Comparison of ENCODE assay signal across 15 mouse cellular contexts in genomic region chr4:135221632-135222407, GRCm38 (mm10). TPM values are rescaled to one million over a fixed set of nuclear protein-coding genes. Genes with fewer than 3 reads are reported as not detected.
A peak's percentile ranks its signal among the peaks of the same experiment; 100 is the strongest.
DNase-seq lines count a peak whose midpoint lies in the region; ATAC-seq and TF ChIP-seq lines count a peak whose summit lies in the region.
"Had no signal": no experiment of that assay in that cellular context is flagged by ENCODE, and none has a peak within 500 bp of the region (broad histone marks: within the 10 kb centered on the region; RNA-seq: fewer than 3 reads in every experiment).

No protein-coding gene starts in this region.

- no peak overlapping the region for H3K4me3 ChIP-seq in embryonic facial prominence, embryonic 12.5 days
- H3K4me3 ChIP-seq in embryonic facial prominence, embryonic 10.5 days = no peak overlapping the region
- H3K4me3 ChIP-seq in limb, embryonic 11.5 days (ENCODE audit: low read depth, low read length) = no peak overlapping the region
- H3K4me3 ChIP-seq in limb, embryonic 10.5 days = no peak overlapping the region
- H3K4me3 ChIP-seq in lung, embryonic 14.5 days (ENCODE audit: low read depth, low read length) = no peak overlapping the region
- H3K4me3 ChIP-seq in olfactory bulb, adult 2 months (ENCODE audit: insufficient read depth, low read depth, low read length) = no peak overlapping the region
- H3K4me3 ChIP-seq in intestine, embryonic 16.5 days (ENCODE audit: low read length) = no peak overlapping the region
- H3K4me3 ChIP-seq: gastrocnemius, adult 2 months; neural tube, embryonic 12.5 days had no signal

- H3K27ac ChIP-seq in embryonic facial prominence, embryonic 12.5 days = peak overlapping the region; percentile 46; the same call in 1 of the 2 replicates
- no peak overlapping the region for H3K27ac ChIP-seq in embryonic facial prominence, embryonic 10.5 days (replicated peaks)
- H3K27ac ChIP-seq in limb, embryonic 11.5 days (replicated peaks; ENCODE audit: low read depth, low read length) = peak overlapping the region; percentile 43
- no peak overlapping the region for H3K27ac ChIP-seq in limb, embryonic 10.5 days
- peak overlapping the region; percentile 30; the same call in 1 of the 2 replicates for H3K27ac ChIP-seq in lung, embryonic 14.5 days (ENCODE audit: low read depth)
- peak overlapping the region; percentile 87 for H3K27ac ChIP-seq in olfactory bulb, adult 2 months (ENCODE audit: insufficient read depth, low read depth, low read length)
- H3K27ac ChIP-seq in intestine, embryonic 16.5 days (ENCODE audit: low read length) = no peak overlapping the region
- H3K27ac ChIP-seq: gastrocnemius, adult 2 months; neural tube, embryonic 12.5 days had no signal

- H3K9me3 ChIP-seq in embryonic facial prominence, embryonic 12.5 days = no peaks in the 10 kb centered on the region
- H3K9me3 ChIP-seq in embryonic facial prominence, embryonic 10.5 days = no peaks in the 10 kb centered on the region
- no peaks in the 10 kb centered on the region for H3K9me3 ChIP-seq in limb, embryonic 11.5 days (ENCODE audit: control insufficient read depth, low read length)
- no peaks in the 10 kb centered on the region for H3K9me3 ChIP-seq in limb, embryonic 10.5 days (replicated peaks)
- no peaks in the 10 kb centered on the region for H3K9me3 ChIP-seq in lung, embryonic 14.5 days (ENCODE audit: low read depth, low read length)
- no peaks in the 10 kb centered on the region for H3K9me3 ChIP-seq in intestine, embryonic 16.5 days (ENCODE audit: control insufficient read depth, low read length)
- H3K9me3 ChIP-seq: G1E; neural tube, embryonic 12.5 days had no signal

- H3K9ac ChIP-seq in embryonic facial prominence, embryonic 12.5 days = no peak overlapping the region
- no peak overlapping the region for H3K9ac ChIP-seq in limb, embryonic 11.5 days (ENCODE audit: low read length)
- H3K9ac ChIP-seq in lung, embryonic 14.5 days = no peak overlapping the region
- H3K9ac ChIP-seq in intestine, embryonic 16.5 days (ENCODE audit: low read depth, low read length) = no peak overlapping the region
- H3K9ac ChIP-seq: neural tube, embryonic 12.5 days had no signal

- WGBS in embryonic facial prominence, embryonic 12.5 days = 74% methylated on average over 12 of the region's 12 CpGs
- 91% methylated on average over 12 of the region's 12 CpGs for WGBS in embryonic facial prominence, embryonic 10.5 days
- 76% methylated on average over 12 of the region's 12 CpGs for WGBS in limb, embryonic 11.5 days
- WGBS in limb, embryonic 10.5 days = 86% methylated on average over 12 of the region's 12 CpGs
- WGBS in lung, embryonic 14.5 days = 71% methylated on average over 12 of the region's 12 CpGs
- 34% methylated on average over 12 of the region's 12 CpGs for WGBS in olfactory bulb, adult 2 months
- WGBS in intestine, embryonic 16.5 days = 69% methylated on average over 12 of the region's 12 CpGs

- no peaks in the 10 kb centered on the region for H3K27me3 ChIP-seq in embryonic facial prominence, embryonic 12.5 days
- no peaks in the 10 kb centered on the region for H3K27me3 ChIP-seq in embryonic facial prominence, embryonic 10.5 days (replicated peaks; ENCODE audit: low read depth, poor library complexity, severe bottlenecking)
- no peaks in the 10 kb centered on the region for H3K27me3 ChIP-seq in limb, embryonic 11.5 days (ENCODE audit: control insufficient read depth, insufficient read depth, low read length)
- no peaks in the 10 kb centered on the region for H3K27me3 ChIP-seq in limb, embryonic 10.5 days (ENCODE audit: low read depth, poor library complexity, severe bottlenecking)
- no peaks in the 10 kb centered on the region for H3K27me3 ChIP-seq in lung, embryonic 14.5 days (ENCODE audit: insufficient read depth, low read length)
- no peaks in the 10 kb centered on the region for H3K27me3 ChIP-seq in intestine, embryonic 16.5 days (replicated peaks; ENCODE audit: control insufficient read depth, insufficient read depth, low read length)
- H3K27me3 ChIP-seq: neural tube, embryonic 12.5 days had no signal

- no peak for ATAC-seq in embryonic facial prominence, embryonic 12.5 days (ENCODE audit: insufficient number of reproducible peaks, insufficient read depth, low FRiP score, low TSS enrichment)
- no peak for ATAC-seq in limb, embryonic 11.5 days (ENCODE audit: insufficient number of reproducible peaks, low FRiP score, low TSS enrichment, low read depth)
- no peak for ATAC-seq in lung, embryonic 14.5 days (ENCODE audit: insufficient read depth)
- ATAC-seq in intestine, embryonic 16.5 days = no peak
- ATAC-seq: intestine, postnatal 0 days had no signal

- no peak for TF ChIP-seq POLR2A in olfactory bulb, adult 2 months (IDR thresholded peaks at IDR 0.05; ENCODE audit: insufficient read depth, low read depth, low read length)

- H3K4me2 ChIP-seq in embryonic facial prominence, embryonic 12.5 days (replicated peaks) = no peak overlapping the region
- H3K4me2 ChIP-seq in limb, embryonic 11.5 days (ENCODE audit: low read depth, severe bottlenecking) = no peak overlapping the region
- no peak overlapping the region for H3K4me2 ChIP-seq in lung, embryonic 14.5 days
- H3K4me2 ChIP-seq in intestine, embryonic 16.5 days (ENCODE audit: low read depth, low read length) = no peak overlapping the region
- H3K4me2 ChIP-seq: neural tube, embryonic 12.5 days had no signal

- H3K4me1 ChIP-seq in embryonic facial prominence, embryonic 12.5 days = 0 out of 2 replicates have a peak, but pooled peaks cover 2% of the 10 kb centered on the region
- no peaks in the 10 kb centered on the region for H3K4me1 ChIP-seq in embryonic facial prominence, embryonic 10.5 days
- no peaks in the 10 kb centered on the region for H3K4me1 ChIP-seq in limb, embryonic 11.5 days (ENCODE audit: control insufficient read depth, insufficient read depth, low read length)
- no peaks in the 10 kb centered on the region for H3K4me1 ChIP-seq in limb, embryonic 10.5 days
- no peaks in the 10 kb centered on the region for H3K4me1 ChIP-seq in lung, embryonic 14.5 days (ENCODE audit: insufficient read depth)
- H3K4me1 ChIP-seq in olfactory bulb, adult 2 months (ENCODE audit: control insufficient read depth, insufficient read depth, low read length) = peaks cover 20% of the 10 kb centered on the region
- 0 out of 2 replicates have a peak, but pooled peaks cover 2% of the 10 kb centered on the region for H3K4me1 ChIP-seq in intestine, embryonic 16.5 days (ENCODE audit: control insufficient read depth, insufficient read depth, low read length)
- H3K4me1 ChIP-seq: neural tube, embryonic 12.5 days had no signal

- H3K36me3 ChIP-seq in embryonic facial prominence, embryonic 12.5 days = peaks cover 72% of the 10 kb centered on the region
- H3K36me3 ChIP-seq in embryonic facial prominence, embryonic 10.5 days (replicated peaks) = peaks cover 95% of the 10 kb centered on the region
- H3K36me3 ChIP-seq in limb, embryonic 11.5 days (ENCODE audit: control insufficient read depth, insufficient read depth, low read length) = peaks cover 13% of the 10 kb centered on the region
- peaks cover 94% of the 10 kb centered on the region for H3K36me3 ChIP-seq in limb, embryonic 10.5 days
- peaks cover 83% of the 10 kb centered on the region for H3K36me3 ChIP-seq in lung, embryonic 14.5 days (ENCODE audit: insufficient read depth)
- peaks cover 15% of the 10 kb centered on the region for H3K36me3 ChIP-seq in intestine, embryonic 16.5 days (ENCODE audit: control insufficient read depth, insufficient read depth, low read length)

- no peak for TF ChIP-seq CTCF in lung, embryonic 14.5 days (IDR thresholded peaks at IDR 0.05; ENCODE audit: low read depth)
- TF ChIP-seq CTCF in olfactory bulb, adult 2 months (IDR thresholded peaks at IDR 0.05; ENCODE audit: insufficient read depth, low read depth, low read length) = no peak

- no peak for DNase-seq in embryonic facial prominence, embryonic 10.5 days (ENCODE audit: low spot score)
- DNase-seq in limb, embryonic 11.5 days (ENCODE audit: low spot score) = no peak
- no peak for DNase-seq in limb, embryonic 10.5 days (ENCODE audit: low spot score)
- no peak for DNase-seq in lung, embryonic 14.5 days
- DNase-seq in retina, postnatal 1 day = no peak
- DNase-seq: adrenal gland, postnatal 36 days; cerebellum, adult 11 months; gastrocnemius, adult 2 months; midbrain, embryonic 14.5 days had no signal

RNA-seq across cellular contexts. Expression of gene Clic4, which starts 50.8 kb away (rescaled TPM):
- polyA plus RNA-seq in embryonic facial prominence, embryonic 12.5 days (2016; fragmentation: Nextera tagmentation; extraction: Ambion mirVana) = 171 and 176 TPM in 2 replicates
- polyA plus RNA-seq in embryonic facial prominence, embryonic 10.5 days (2016; fragmentation: Nextera tagmentation; extraction: Ambion mirVana) = 207 and 211 TPM in 2 replicates
- 141 and 161 TPM in 2 replicates for polyA plus RNA-seq in limb, embryonic 11.5 days (2014; fragmentation: Nextera tagmentation; extraction: Ambion mirVana)
- polyA plus RNA-seq in limb, embryonic 10.5 days (2016; fragmentation: Nextera tagmentation; extraction: Ambion mirVana) = 208 and 220 TPM in 2 replicates
- polyA plus RNA-seq in lung, embryonic 14.5 days (2014; fragmentation: Nextera tagmentation; extraction: Ambion mirVana) = 128 and 133 TPM in 2 replicates
- polyA plus RNA-seq in olfactory bulb, adult 2 months (2012; ENCODE audit: insufficient read depth, insufficient read length, low replicate concordance, missing spikeins) = not detected in 2 replicates
- polyA plus RNA-seq in intestine, embryonic 16.5 days (2015; fragmentation: Nextera tagmentation; extraction: Ambion mirVana) = 107 and 109 TPM in 2 replicates

Comparison
In these comparisons a context has a peak if more than half of its experiments do, and no peak if none do; other contexts are left out.
1. H3K27ac ChIP-seq: peak in embryonic facial prominence, embryonic 12.5 days (single experiment), limb, embryonic 11.5 days (single experiment), lung, embryonic 14.5 days (single experiment) and olfactory bulb, adult 2 months (single experiment); none in embryonic facial prominence, embryonic 10.5 days (single experiment), limb, embryonic 10.5 days (single experiment) and intestine, embryonic 16.5 days (single experiment).